Mouse (Mus musculus) leukemia stem cell, adult 10-12 weeks (primary cell): ENCODE data around the gene Eya2. TPM values are rescaled to one million over a fixed set of nuclear protein-coding genes. Genes with fewer than 3 reads are reported as not detected.

Experiments
- polyA plus RNA-seq: library from polyadenylated mRNA; stranded (reverse); fragments of >175 nt; gene quantifications from 2 replicates; pipeline ENCODE4 v1.2.3, GENCODE M21; 2012; ENCODE audit warnings: low replicate concordance

The Eya2 gene
- 1.5 and 2.1 TPM in 2 replicates for polyA plus RNA-seq

DNA sequence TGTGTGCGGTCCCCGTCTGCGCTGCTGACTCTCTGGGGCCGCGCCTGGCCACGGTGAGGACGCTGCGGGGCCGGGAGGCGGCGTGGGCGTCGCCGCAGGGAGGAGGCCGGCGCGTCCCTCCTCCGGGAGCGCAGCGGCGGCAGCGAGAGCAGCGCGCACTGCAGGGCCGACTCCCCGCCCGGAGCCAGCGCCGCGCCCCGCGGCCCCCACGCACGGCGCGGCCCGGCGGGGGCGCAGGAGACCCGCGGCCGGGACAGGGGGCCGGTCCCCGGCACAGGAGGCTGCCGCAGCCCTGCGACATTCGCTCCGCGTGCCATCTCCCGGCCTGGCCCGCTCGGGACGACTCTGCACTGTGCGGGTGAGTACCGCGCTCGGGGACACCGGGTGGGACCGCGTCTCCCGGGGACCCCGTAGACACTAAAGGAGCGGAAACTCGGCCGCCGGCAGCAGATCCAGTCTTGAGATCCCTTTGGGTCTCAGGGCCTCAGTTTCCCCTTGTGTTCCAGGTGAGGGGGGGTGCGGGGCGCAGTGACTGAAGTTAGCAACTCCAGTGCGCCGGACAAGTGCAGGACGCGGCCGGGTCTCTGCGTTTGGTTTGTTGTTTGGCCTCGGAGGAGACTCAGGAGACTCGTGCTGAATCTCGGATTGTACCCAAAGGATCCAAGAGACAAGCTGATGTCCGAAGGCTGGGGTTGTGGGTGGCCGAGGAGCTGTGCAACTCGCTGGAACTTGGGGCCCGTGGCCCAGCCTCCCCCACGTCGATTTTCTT, at the start of gene Eya2:
TSS of gene Eya2 (plus strand) at position 126 of the 769 bp plus-strand sequence.

Other genes with a start within 250 kb of the Eya2 start
- not detected in 2 replicates for gene Zfp663, start 226.3 kb upstream of the Eya2 start, polyA plus RNA-seq
- 0.03 TPM in 1 of 2 replicates, not detected in the other for gene Zfp334, start 206.8 kb upstream of the Eya2 start, polyA plus RNA-seq
- gene Ocstamp, start 194.6 kb upstream of the Eya2 start, polyA plus RNA-seq, result 0.34 and 0.46 TPM in 2 replicates
- gene Slc13a3, start 121.8 kb upstream of the Eya2 start, polyA plus RNA-seq, result 0.80 and 1.4 TPM in 2 replicates
- 7.2 and 33.4 TPM in 2 replicates for gene Trp53rka, start 101.7 kb upstream of the Eya2 start, polyA plus RNA-seq
- 0.05 TPM in 1 of 2 replicates, not detected in the other for gene Slc2a10, start 91.2 kb upstream of the Eya2 start, polyA plus RNA-seq